Mouse (Mus musculus) embryonic facial prominence, embryonic 12.5 days (tissue): Measurements from ENCODE around the gene Nsg2. TPM values are rescaled to one million over a fixed set of nuclear protein-coding genes. Genes with fewer than 3 reads are reported as not detected.

Experiments
- ATAC-seq: fragments of 200-750 bp; cut with Nextera tagmentation; 2 replicates; pipeline ENCODE4 v1.8.0; 2017; ENCODE audit not compliant: insufficient number of reproducible peaks, insufficient read depth, low FRiP score, low TSS enrichment
- H3K27ac ChIP-seq: fragments of 300-500 bp; sonication (generic); 2 replicates; pipeline ENCODE4 v1.5.1; 2016; ENCODE audit warnings: mild to moderate bottlenecking
- H3K27me3 ChIP-seq: fragments of 300-500 bp; sonication (generic); 2 replicates; pipeline ENCODE4 v1.6.1; 2016; ENCODE audit warnings: mild to moderate bottlenecking, moderate library complexity
- H3K36me3 ChIP-seq: fragments of 300-500 bp; sonication (generic); 2 replicates; pipeline ENCODE4 v1.6.1; 2016; ENCODE audit warnings: mild to moderate bottlenecking
- H3K4me1 ChIP-seq: fragments of 300-500 bp; sonication (generic); 2 replicates; pipeline ENCODE4 v1.6.1; 2016
- H3K4me2 ChIP-seq: fragments of 300-500 bp; sonication (generic); replicated peaks from 2 replicates; pipeline ENCODE4 v1.6.1; 2016; ENCODE audit warnings: mild to moderate bottlenecking, moderate library complexity
- H3K4me3 ChIP-seq: fragments of 300-500 bp; sonication (generic); 2 replicates; pipeline ENCODE4 v1.5.1; 2016; ENCODE audit warnings: mild to moderate bottlenecking
- H3K9ac ChIP-seq: fragments of 300-500 bp; sonication (generic); 2 replicates; pipeline ENCODE4 v1.6.1; 2016; ENCODE audit warnings: mild to moderate bottlenecking, moderate library complexity
- H3K9me3 ChIP-seq: fragments of 300-500 bp; sonication (generic); 2 replicates; pipeline ENCODE4 v1.6.1; 2016; ENCODE audit warnings: mild to moderate bottlenecking, moderate library complexity
- WGBS: fragments of 180-500 bp; shearing (Covaris S2); methylation state at CpG from one replicate; pipeline ENCODE4 v1.1.7; 2016; 5-methylcytosine and 5-hydroxymethylcytosine counted together
- polyA plus RNA-seq: library from polyadenylated mRNA; unstranded; fragments of >200 nt; fragmentation: Nextera tagmentation; extraction: Ambion mirVana; gene quantifications from 2 replicates; pipeline ENCODE4 v1.2.1, GENCODE M21; 2016

Gene Nsg2
- polyA plus RNA-seq, 1 experiment from 2014 or later, result 14.5 TPM

- no peak overlapping the region for H3K4me3 ChIP-seq
- peaks cover 14% of the 10 kb centered on the region; the same call in 1 of the 2 replicates for H3K4me1 ChIP-seq
- no peak overlapping the region for H3K9ac ChIP-seq
- H3K9me3 ChIP-seq, result no peaks in the 10 kb centered on the region
- no peak overlapping the region for H3K4me2 ChIP-seq
- H3K27ac ChIP-seq, result no peak overlapping the region
- WGBS, result 78% methylated on average over 1 of the region's 1 CpGs
- no peaks in the 10 kb centered on the region for H3K27me3 ChIP-seq
- ATAC-seq, result no peak
- H3K36me3 ChIP-seq, result no peaks in the 10 kb centered on the region
These were observed 13.3 kb downstream of the Nsg2 start for GRCm38 (mm10) chr11:32013561-32013960.

- no peak overlapping the region for H3K27ac ChIP-seq
- no peak overlapping the region for H3K9ac ChIP-seq
These were observed 17.9 kb downstream of the Nsg2 start for GRCm38 (mm10) chr11:32018201-32018600.

GRCm38 (mm10) chr11:32020031-32020965 lies 20.0 kb downstream of the Nsg2 start:
- H3K9ac ChIP-seq, result no peak overlapping the region
- peaks cover 13% of the 10 kb centered on the region; the same call in 1 of the 2 replicates for H3K4me1 ChIP-seq
- no peaks in the 10 kb centered on the region for H3K9me3 ChIP-seq
- 47% methylated on average over 8 of the region's 8 CpGs for WGBS
- no peak overlapping the region for H3K4me3 ChIP-seq
- no peak overlapping the region for H3K4me2 ChIP-seq
- ATAC-seq, result no peak
- no peak overlapping the region for H3K27ac ChIP-seq
- H3K36me3 ChIP-seq, result no peaks in the 10 kb centered on the region
- no peaks in the 10 kb centered on the region for H3K27me3 ChIP-seq

More at GRCm38 (mm10) chr11:32018201-32018600, 17.9 kb downstream of the Nsg2 start:
- Histone ChIP-seq H3K36me3 (no peaks in the 10 kb centered on the region), H3K9me3 (no peaks in the 10 kb centered on the region), H3K4me3 (no peak overlapping the region), H3K4me2 (no peak overlapping the region), H3K27me3 (no peaks in the 10 kb centered on the region), H3K4me1 (peaks cover 13% of the 10 kb centered on the region; the same call in 1 of the 2 replicates)
- 44% methylated on average over 4 of the region's 4 CpGs for WGBS
- ATAC-seq, result no peak

GRCm38 (mm10) chr11:32026634-32027033 lies 26.4 kb downstream of the Nsg2 start:
- Histone ChIP-seq H3K27ac (no peak overlapping the region), H3K4me2 (no peak overlapping the region), H3K9me3 (no peaks in the 10 kb centered on the region), H3K36me3 (no peaks in the 10 kb centered on the region), H3K27me3 (no peaks in the 10 kb centered on the region), H3K9ac (no peak overlapping the region), H3K4me1 (0 out of 2 replicates have a peak, but pooled peaks cover 13% of the 10 kb centered on the region), H3K4me3 (no peak overlapping the region)
- 56% methylated on average over 5 of the region's 5 CpGs for WGBS
- ATAC-seq, result no peak

DNA sequence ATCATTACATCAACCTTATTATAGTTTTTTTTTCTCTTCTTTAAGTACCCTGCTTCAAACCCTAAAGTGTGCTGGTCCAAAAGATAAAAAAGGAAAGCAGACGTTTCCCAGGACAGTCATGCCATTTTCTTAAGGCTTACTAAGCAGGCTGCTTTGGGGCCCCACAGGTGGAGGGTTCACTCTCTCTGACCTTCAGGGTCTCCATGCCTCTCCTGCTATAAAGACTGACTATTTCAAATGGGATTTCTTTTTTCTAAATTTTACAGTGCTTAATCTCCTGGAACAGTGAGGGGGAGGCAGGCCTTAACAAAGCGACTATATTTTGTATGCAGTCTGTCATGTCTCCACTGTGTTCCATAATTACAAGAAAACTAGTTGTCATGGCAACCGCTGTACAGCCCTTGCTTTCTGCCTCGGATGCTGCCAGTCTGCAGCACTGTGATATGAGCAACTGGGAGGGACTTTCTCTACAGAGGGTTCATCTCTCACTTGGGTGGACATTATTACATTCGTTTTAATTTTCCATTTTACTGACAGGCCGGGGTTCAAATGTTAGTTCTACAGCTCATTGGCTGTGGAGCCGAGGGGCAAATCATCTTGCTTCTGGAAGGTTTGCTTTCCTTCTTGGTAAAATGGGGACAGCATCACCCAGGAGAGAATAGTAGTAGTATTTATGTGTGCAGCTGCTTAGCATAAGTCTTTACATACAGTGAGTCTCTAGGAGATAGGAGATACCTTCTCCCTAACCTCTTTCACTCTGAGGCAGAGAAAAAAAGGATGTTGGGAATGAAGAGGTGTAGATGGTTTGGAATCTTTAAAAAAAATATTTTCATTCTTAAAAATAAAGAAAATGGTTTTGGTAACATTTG lies 27.4 kb downstream of the Nsg2 start:
- ATAC-seq, result no peak
- Histone ChIP-seq H3K36me3 (no peaks in the 10 kb centered on the region), H3K27ac (no peak overlapping the region), H3K9ac (no peak overlapping the region), H3K27me3 (no peaks in the 10 kb centered on the region), H3K9me3 (no peaks in the 10 kb centered on the region), H3K4me1 (0 out of 2 replicates have a peak, but pooled peaks cover 13% of the 10 kb centered on the region), H3K4me2 (no peak overlapping the region), H3K4me3 (no peak overlapping the region)
- WGBS, result 65% methylated on average over 7 of the region's 7 CpGs

GRCm38 (mm10) chr11:32028605-32029004 lies 28.3 kb downstream of the Nsg2 start:
- no peak for ATAC-seq
- H3K27ac ChIP-seq, result no peak overlapping the region
- no peak overlapping the region for H3K9ac ChIP-seq
- 77% methylated on average over 3 of the region's 3 CpGs for WGBS
- H3K9me3 ChIP-seq, result no peaks in the 10 kb centered on the region
- H3K4me2 ChIP-seq, result no peak overlapping the region
- no peak overlapping the region for H3K4me3 ChIP-seq
- no peaks in the 10 kb centered on the region for H3K27me3 ChIP-seq
- 0 out of 2 replicates have a peak, but pooled peaks cover 13% of the 10 kb centered on the region for H3K4me1 ChIP-seq
- H3K36me3 ChIP-seq, result no peaks in the 10 kb centered on the region

- no peak for ATAC-seq
- no peaks in the 10 kb centered on the region for H3K9me3 ChIP-seq
- no peak overlapping the region for H3K27ac ChIP-seq
- no peak overlapping the region for H3K9ac ChIP-seq
- H3K36me3 ChIP-seq, result no peaks in the 10 kb centered on the region
- 88% methylated on average over 5 of the region's 5 CpGs for WGBS
- H3K4me3 ChIP-seq, result no peak overlapping the region
- 0 out of 2 replicates have a peak, but pooled peaks cover 13% of the 10 kb centered on the region for H3K4me1 ChIP-seq
- no peaks in the 10 kb centered on the region for H3K27me3 ChIP-seq
- H3K4me2 ChIP-seq, result no peak overlapping the region
These were observed 29.1 kb downstream of the Nsg2 start for GRCm38 (mm10) chr11:32029356-32029755.

DNA sequence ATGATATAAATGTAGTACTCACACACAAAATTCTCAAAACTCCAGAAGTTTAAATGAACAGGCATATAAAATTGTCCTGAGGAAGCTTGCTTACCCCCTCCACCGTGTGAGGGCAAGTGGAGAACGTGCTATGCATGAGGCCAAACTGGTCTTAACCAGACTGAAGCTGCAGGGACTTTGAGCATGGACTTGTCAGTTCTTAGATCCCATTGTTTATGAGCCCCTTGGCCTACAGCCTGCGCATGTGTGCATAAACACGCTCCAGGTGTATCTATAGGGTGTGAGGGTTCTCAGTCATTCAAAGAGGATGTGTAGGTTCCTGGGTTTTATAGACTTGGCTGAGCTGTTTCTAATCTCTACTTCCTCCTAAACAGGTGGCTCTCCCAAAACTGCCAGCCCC lies 31.1 kb downstream of the Nsg2 start:
- 75% methylated on average over 4 of the region's 4 CpGs for WGBS
- ATAC-seq, result no peak

DNA sequence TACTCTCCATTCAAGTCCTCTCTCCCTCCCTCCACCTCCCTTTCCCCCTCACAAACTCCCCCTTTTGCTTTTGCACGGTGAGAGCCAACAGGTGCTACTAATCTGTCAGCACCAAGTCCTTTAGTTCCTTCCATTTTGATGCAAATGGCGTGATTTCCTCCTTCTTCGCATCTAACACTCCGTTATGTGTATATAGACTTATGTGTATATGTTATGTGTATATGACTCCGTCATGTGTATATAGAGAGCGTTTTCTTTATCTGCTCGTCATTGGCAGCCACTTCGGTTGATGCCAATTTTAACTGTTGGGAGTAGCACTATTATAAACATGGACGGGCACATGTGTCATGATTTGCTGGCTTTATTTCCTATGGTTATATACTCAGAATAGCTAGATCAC lies 31.8 kb downstream of the Nsg2 start:
- no peak overlapping the region for H3K4me2 ChIP-seq
- H3K9ac ChIP-seq, result no peak overlapping the region
- H3K27me3 ChIP-seq, result no peaks in the 10 kb centered on the region
- no peak overlapping the region for H3K4me3 ChIP-seq
- no peaks in the 10 kb centered on the region for H3K36me3 ChIP-seq
- ATAC-seq, result no peak
- H3K27ac ChIP-seq, result no peak overlapping the region
- 85% methylated on average over 9 of the region's 9 CpGs for WGBS
- H3K9me3 ChIP-seq, result no peaks in the 10 kb centered on the region
- H3K4me1 ChIP-seq, result 0 out of 2 replicates have a peak, but pooled peaks cover 5% of the 10 kb centered on the region

More for the DNA sequence above, 31.1 kb downstream of the Nsg2 start:
- Histone ChIP-seq H3K9me3 (no peaks in the 10 kb centered on the region), H3K4me1 (0 out of 2 replicates have a peak, but pooled peaks cover 10% of the 10 kb centered on the region), H3K27me3 (no peaks in the 10 kb centered on the region), H3K36me3 (no peaks in the 10 kb centered on the region), H3K27ac (no peak overlapping the region), H3K4me2 (no peak overlapping the region), H3K9ac (no peak overlapping the region), H3K4me3 (no peak overlapping the region)

- no peaks in the 10 kb centered on the region for H3K27me3 ChIP-seq
- no peak overlapping the region for H3K4me2 ChIP-seq
- no peak overlapping the region for H3K9ac ChIP-seq
- no peaks in the 10 kb centered on the region for H3K36me3 ChIP-seq
- H3K9me3 ChIP-seq, result no peaks in the 10 kb centered on the region
- ATAC-seq, result no peak
- no peak overlapping the region for H3K4me3 ChIP-seq
- H3K4me1 ChIP-seq, result no peaks in the 10 kb centered on the region
- WGBS, result 67% methylated on average over 5 of the region's 5 CpGs
- H3K27ac ChIP-seq, result no peak overlapping the region
These were observed 35.6 kb downstream of the Nsg2 start for GRCm38 (mm10) chr11:32035831-32036230.

- Histone ChIP-seq H3K9me3 (no peaks in the 10 kb centered on the region), H3K9ac (no peak overlapping the region), H3K4me2 (no peak overlapping the region), H3K27ac (no peak overlapping the region), H3K4me3 (no peak overlapping the region), H3K27me3 (no peaks in the 10 kb centered on the region), H3K4me1 (no peaks in the 10 kb centered on the region), H3K36me3 (no peaks in the 10 kb centered on the region)
- no peak for ATAC-seq
- WGBS, result 57% methylated on average over 4 of the region's 4 CpGs
These were observed 39.4 kb downstream of the Nsg2 start for GRCm38 (mm10) chr11:32039656-32040055.
